Mouse (Mus musculus) lung, embryonic 14.5 days (tissue): ENCODE results near the gene Poll. TPM values are rescaled to one million over a fixed set of nuclear protein-coding genes. Genes with fewer than 3 reads are reported as not detected.
A peak's percentile ranks its signal among the peaks of the same experiment; 100 is the strongest.

Source experiments
- ATAC-seq: fragments of 200-750 bp; cut with Nextera tagmentation; 2 replicates; pipeline ENCODE4 v1.8.0; 2017; ENCODE audit warnings: mild to moderate bottlenecking, moderate TSS enrichment, moderate library complexity; ENCODE audit not compliant: insufficient read depth
- DNase-seq: peaks from one replicate; pipeline ENCODE4 v3.0.0-alpha.2; 2015
- H3K27ac ChIP-seq: fragments of 300-500 bp; sonication (generic); 2 replicates; pipeline ENCODE4 v1.5.1; 2014; ENCODE audit warnings: low read depth, mild to moderate bottlenecking, moderate library complexity
- H3K27me3 ChIP-seq: fragments of 300-500 bp; sonication (generic); 2 replicates; pipeline ENCODE4 v1.6.1; 2014; ENCODE audit warnings: low read length, control low read depth; ENCODE audit not compliant: insufficient read depth
- H3K36me3 ChIP-seq: fragments of 300-500 bp; sonication (generic); 2 replicates; pipeline ENCODE4 v1.6.1; 2014; ENCODE audit warnings: control low read depth; ENCODE audit not compliant: insufficient read depth
- H3K4me1 ChIP-seq: fragments of 300-500 bp; sonication (generic); 2 replicates; pipeline ENCODE4 v1.6.1; 2014; ENCODE audit warnings: antibody characterized with exemption, control low read depth; ENCODE audit not compliant: insufficient read depth
- H3K4me2 ChIP-seq: fragments of 300-500 bp; sonication (generic); 2 replicates; pipeline ENCODE4 v1.6.1; 2014; ENCODE audit warnings: mild to moderate bottlenecking
- H3K4me3 ChIP-seq: fragments of 300-500 bp; sonication (generic); 2 replicates; pipeline ENCODE4 v1.5.1; 2014; ENCODE audit warnings: low read depth, low read length
- H3K9ac ChIP-seq: fragments of 300-500 bp; sonication (generic); 2 replicates; pipeline ENCODE4 v1.6.1; 2014
- H3K9me3 ChIP-seq: fragments of 300-500 bp; sonication (generic); 2 replicates; pipeline ENCODE4 v1.6.1; 2016; ENCODE audit warnings: low read depth, low read length, control low read depth
- CTCF ChIP-seq: IDR thresholded peaks from 2 replicates; pipeline ENCODE4 v1.5.1; 2016; ENCODE audit warnings: antibody characterized with exemption, low read depth
- WGBS: fragments of 180-500 bp; shearing (Covaris S2); extraction: QIAGEN DNeasy Blood & Tissue Kit; methylation state at CpG from one replicate; pipeline ENCODE4 v1.1.7; 2014; 5-methylcytosine and 5-hydroxymethylcytosine counted together
- polyA plus RNA-seq: library from polyadenylated mRNA; unstranded; fragments of >200 nt; fragmentation: Nextera tagmentation; extraction: Ambion mirVana; gene quantifications from 2 replicates; pipeline ENCODE4 v1.2.1, GENCODE M21; 2014

Gene Poll
- polyA plus RNA-seq, 1 experiment from 2014 or later = 18.3 TPM

- Histone ChIP-seq H3K4me1 (peaks cover 6% of the 10 kb centered on the region; the same call in 1 of the 2 replicates), H3K4me2 (no peak overlapping the region), H3K9ac (no peak overlapping the region), H3K27me3 (no peaks in the 10 kb centered on the region), H3K36me3 (no peaks in the 10 kb centered on the region), H3K9me3 (no peaks in the 10 kb centered on the region), H3K27ac (no peak overlapping the region), H3K4me3 (no peak overlapping the region)
- no peak for TF ChIP-seq CTCF
- ATAC-seq (no peak), DNase-seq (no peak)
- WGBS = 52% methylated on average over 7 of the region's 7 CpGs
Observed at GRCm38 (mm10) chr19:45596019-45596418, 35.7 kb upstream of the Poll start.

GRCm38 (mm10) chr19:45595481-45595880, 35.1 kb upstream of the Poll start:
- WGBS = 90% methylated on average over 6 of the region's 6 CpGs
- no peak for TF ChIP-seq CTCF
- ATAC-seq (no peak), DNase-seq (no peak)
- Histone ChIP-seq H3K9ac (no peak overlapping the region), H3K27ac (no peak overlapping the region), H3K4me3 (no peak overlapping the region), H3K4me2 (no peak overlapping the region), H3K36me3 (no peaks in the 10 kb centered on the region), H3K9me3 (no peaks in the 10 kb centered on the region), H3K27me3 (no peaks in the 10 kb centered on the region), H3K4me1 (peaks cover 6% of the 10 kb centered on the region; the same call in 1 of the 2 replicates)

- 89% methylated on average over 7 of the region's 7 CpGs for WGBS
- H3K27ac ChIP-seq = no peak overlapping the region
- H3K36me3 ChIP-seq = no peaks in the 10 kb centered on the region
- H3K27me3 ChIP-seq = no peaks in the 10 kb centered on the region
- no peak overlapping the region for H3K4me2 ChIP-seq
- no peak for TF ChIP-seq CTCF
- DNase-seq (no peak), ATAC-seq (no peak)
- no peak overlapping the region for H3K4me3 ChIP-seq
- H3K9me3 ChIP-seq = no peaks in the 10 kb centered on the region
- H3K4me1 ChIP-seq = peaks cover 6% of the 10 kb centered on the region; the same call in 1 of the 2 replicates
- no peak overlapping the region for H3K9ac ChIP-seq
Observed at GRCm38 (mm10) chr19:45594079-45594478, 33.7 kb upstream of the Poll start.

- WGBS = 85% methylated on average over 9 of the region's 9 CpGs
- no peak for DNase-seq
- H3K9ac ChIP-seq = no peak overlapping the region
- no peaks in the 10 kb centered on the region for H3K9me3 ChIP-seq
- peaks cover 6% of the 10 kb centered on the region; the same call in 1 of the 2 replicates for H3K4me1 ChIP-seq
- H3K4me2 ChIP-seq = no peak overlapping the region
- no peak for TF ChIP-seq CTCF
- H3K27ac ChIP-seq = no peak overlapping the region
- H3K4me3 ChIP-seq = no peak overlapping the region
- ATAC-seq = no peak
- no peaks in the 10 kb centered on the region for H3K27me3 ChIP-seq
- H3K36me3 ChIP-seq = no peaks in the 10 kb centered on the region
Observed at GRCm38 (mm10) chr19:45592916-45593315, 32.6 kb upstream of the Poll start.

- H3K27ac ChIP-seq = peak overlapping the region; percentile 66; the same call in 1 of the 2 replicates
Observed at GRCm38 (mm10) chr19:45591704-45592103, 31.4 kb upstream of the Poll start.

GRCm38 (mm10) chr19:45589761-45590160, 29.4 kb upstream of the Poll start:
- H3K9me3 ChIP-seq = no peaks in the 10 kb centered on the region
- H3K4me1 ChIP-seq = peaks cover 6% of the 10 kb centered on the region; the same call in 1 of the 2 replicates
- no peak for DNase-seq
- H3K4me2 ChIP-seq = no peak overlapping the region
- H3K4me3 ChIP-seq = no peak overlapping the region
- no peak overlapping the region for H3K9ac ChIP-seq
- H3K27me3 ChIP-seq = no peaks in the 10 kb centered on the region
- no peaks in the 10 kb centered on the region for H3K36me3 ChIP-seq
- ATAC-seq = no peak
- 91% methylated on average over 6 of the region's 6 CpGs for WGBS
- TF ChIP-seq CTCF = no peak
- H3K27ac ChIP-seq = no peak overlapping the region

More at GRCm38 (mm10) chr19:45591704-45592103, 31.4 kb upstream of the Poll start:
- Histone ChIP-seq H3K4me2 (peak overlapping the region; percentile 20; the same call in 1 of the 2 replicates), H3K36me3 (no peaks in the 10 kb centered on the region), H3K27me3 (no peaks in the 10 kb centered on the region), H3K4me3 (no peak overlapping the region), H3K9ac (peak overlapping the region; percentile 9; the same call in 1 of the 2 replicates), H3K9me3 (no peaks in the 10 kb centered on the region), H3K4me1 (peaks cover 6% of the 10 kb centered on the region; the same call in 1 of the 2 replicates)
- peak; percentile 93 for DNase-seq
- no peak for TF ChIP-seq CTCF
- 42% methylated on average over 7 of the region's 7 CpGs for WGBS
- ATAC-seq = peak; percentile 76

GRCm38 (mm10) chr19:45587509-45588292, 27.4 kb upstream of the Poll start:
- no peak overlapping the region for H3K27ac ChIP-seq
- no peak overlapping the region for H3K9ac ChIP-seq
- DNase-seq = no peak
- no peak for TF ChIP-seq CTCF
- peaks cover 6% of the 10 kb centered on the region; the same call in 1 of the 2 replicates for H3K4me1 ChIP-seq
- H3K4me2 ChIP-seq = no peak overlapping the region
- no peaks in the 10 kb centered on the region for H3K9me3 ChIP-seq
- H3K4me3 ChIP-seq = no peak overlapping the region
- no peak for ATAC-seq
- 79% methylated on average over 6 of the region's 6 CpGs for WGBS
- H3K36me3 ChIP-seq = 0 out of 2 replicates have a peak, but pooled peaks cover 5% of the 10 kb centered on the region
- H3K27me3 ChIP-seq = no peaks in the 10 kb centered on the region
